Mouse (Mus musculus): ENCODE data around the gene Kansl3.

DNA sequence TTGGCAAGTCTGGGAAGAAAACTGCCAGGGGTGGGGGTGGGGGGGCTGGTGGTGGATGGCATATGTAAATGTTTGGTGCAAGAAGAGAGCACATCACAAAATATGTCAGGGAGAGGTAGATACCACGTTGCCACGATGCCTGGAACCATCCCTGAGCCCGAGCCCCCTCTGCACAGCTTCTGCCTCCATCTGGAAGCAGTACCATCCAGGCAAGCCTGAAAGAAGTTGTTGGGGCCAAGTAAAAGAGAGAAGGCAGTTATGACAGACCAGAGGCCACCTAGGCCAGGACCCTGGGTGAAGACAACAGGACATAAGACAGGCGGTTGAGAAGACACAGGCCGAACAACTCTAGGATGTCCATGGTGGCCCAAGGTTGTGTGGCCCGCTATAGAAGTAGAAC, 68.5 kb downstream of the Kansl3 start:
- no peak for TF ChIP-seq CTCF (IDR thresholded peaks at IDR 0.05; ENCODE audit: low read depth, low read length)
- TF ChIP-seq EP300 (IDR thresholded peaks at IDR 0.05; ENCODE audit: insufficient read depth, low read depth, low read length), result no peak
- no peak for TF ChIP-seq POLR2A (IDR thresholded peaks at IDR 0.05; ENCODE audit: insufficient read depth, low read length)
